Mouse (Mus musculus): ENCODE measurements around the gene Mrvi1. TPM values are rescaled to one million over a fixed set of nuclear protein-coding genes. Genes with fewer than 3 reads are reported as not detected.

Mrvi1 gene
- polyA plus RNA-seq, 1 experiment from 2014 or later: 6.6 TPM

DNA sequence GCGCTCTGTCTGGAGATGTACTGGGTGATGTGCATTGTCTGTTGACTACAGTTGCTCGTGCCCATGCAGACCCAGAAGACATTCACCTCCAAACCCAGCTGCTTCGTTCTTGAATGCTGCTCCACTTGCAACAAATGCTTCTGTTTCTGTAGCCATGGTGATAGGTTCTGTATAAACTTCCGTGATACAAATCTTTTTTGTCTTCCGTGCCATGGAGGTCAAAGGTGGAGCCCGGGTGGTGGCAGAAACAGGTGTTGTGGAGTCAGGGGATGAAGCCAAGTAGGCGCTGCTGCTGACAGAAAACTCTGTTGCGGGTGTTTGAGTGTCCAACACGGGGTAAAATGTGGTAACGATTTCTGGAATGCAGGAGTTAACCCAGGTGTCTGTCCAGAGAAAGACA is 128.7 kb downstream of the Mrvi1 start:
- no peak for ATAC-seq (replicated peaks; ENCODE audit: insufficient number of reproducible peaks, low FRiP score, low TSS enrichment)
- Histone ChIP-seq H3K27ac (ENCODE audit: low read depth, low read length) (no peak overlapping the region), H3K9ac (ENCODE audit: low read depth, low read length) (no peak overlapping the region), H3K27me3 (ENCODE audit: control insufficient read depth, insufficient read depth, low read length) (no peaks in the 10 kb centered on the region), H3K9me3 (replicated peaks; ENCODE audit: control insufficient read depth, low read length) (no peaks in the 10 kb centered on the region), H3K4me3 (ENCODE audit: low read depth, low read length) (no peak overlapping the region), H3K4me2 (no peak overlapping the region), H3K36me3 (ENCODE audit: control insufficient read depth, insufficient read depth, low read length) (no peaks in the 10 kb centered on the region), H3K4me1 (ENCODE audit: control insufficient read depth, insufficient read depth, low read length) (peaks cover 10% of the 10 kb centered on the region)
- 65% methylated on average over 10 of the region's 10 CpGs for WGBS (ENCODE audit: insufficient replicate concordance)

- no peaks in the 10 kb centered on the region for H3K27me3 ChIP-seq (ENCODE audit: control insufficient read depth, insufficient read depth, low read length)
- no peak overlapping the region for H3K9ac ChIP-seq (ENCODE audit: low read depth, low read length)
- no peaks in the 10 kb centered on the region for H3K9me3 ChIP-seq (replicated peaks; ENCODE audit: control insufficient read depth, low read length)
- peak overlapping the region; percentile 17; the same call in 1 of the 2 replicates for H3K27ac ChIP-seq (ENCODE audit: low read depth, low read length)
- WGBS (ENCODE audit: insufficient replicate concordance): 53% methylated on average over 7 of the region's 7 CpGs
- no peak overlapping the region for H3K4me2 ChIP-seq
- no peak overlapping the region for H3K4me3 ChIP-seq (ENCODE audit: low read depth, low read length)
- no peaks in the 10 kb centered on the region for H3K36me3 ChIP-seq (ENCODE audit: control insufficient read depth, insufficient read depth, low read length)
- peaks cover 10% of the 10 kb centered on the region for H3K4me1 ChIP-seq (ENCODE audit: control insufficient read depth, insufficient read depth, low read length)
- ATAC-seq (replicated peaks; ENCODE audit: insufficient number of reproducible peaks, low FRiP score, low TSS enrichment): no peak; the same call in 1 of the 2 replicates
Observed at GRCm38 (mm10) chr7:110851541-110852203, 130.6 kb downstream of the Mrvi1 start.

- no peak overlapping the region for H3K27ac ChIP-seq (ENCODE audit: low read depth, low read length)
- no peaks in the 10 kb centered on the region for H3K9me3 ChIP-seq (replicated peaks; ENCODE audit: control insufficient read depth, low read length)
Observed at GRCm38 (mm10) chr7:110848371-110848770, 133.9 kb downstream of the Mrvi1 start.

GRCm38 (mm10) chr7:110847321-110847720 is 134.9 kb downstream of the Mrvi1 start:
- Histone ChIP-seq H3K36me3 (ENCODE audit: control insufficient read depth, insufficient read depth, low read length) (no peaks in the 10 kb centered on the region), H3K9me3 (replicated peaks; ENCODE audit: control insufficient read depth, low read length) (no peaks in the 10 kb centered on the region), H3K9ac (ENCODE audit: low read depth, low read length) (no peak overlapping the region), H3K4me1 (ENCODE audit: control insufficient read depth, insufficient read depth, low read length) (peaks cover 4% of the 10 kb centered on the region; the same call in 1 of the 2 replicates), H3K27ac (ENCODE audit: low read depth, low read length) (no peak overlapping the region), H3K27me3 (ENCODE audit: control insufficient read depth, insufficient read depth, low read length) (no peaks in the 10 kb centered on the region), H3K4me2 (no peak overlapping the region), H3K4me3 (ENCODE audit: low read depth, low read length) (no peak overlapping the region)
- WGBS (ENCODE audit: insufficient replicate concordance): 60% methylated on average over 2 of the region's 2 CpGs
- ATAC-seq (replicated peaks; ENCODE audit: insufficient number of reproducible peaks, low FRiP score, low TSS enrichment): no peak

More at GRCm38 (mm10) chr7:110848371-110848770, 133.9 kb downstream of the Mrvi1 start:
- Histone ChIP-seq H3K36me3 (ENCODE audit: control insufficient read depth, insufficient read depth, low read length) (no peaks in the 10 kb centered on the region), H3K27me3 (ENCODE audit: control insufficient read depth, insufficient read depth, low read length) (no peaks in the 10 kb centered on the region), H3K4me3 (ENCODE audit: low read depth, low read length) (no peak overlapping the region), H3K4me1 (ENCODE audit: control insufficient read depth, insufficient read depth, low read length) (peaks cover 4% of the 10 kb centered on the region; the same call in 1 of the 2 replicates), H3K4me2 (no peak overlapping the region), H3K9ac (ENCODE audit: low read depth, low read length) (no peak overlapping the region)
- 88% methylated on average over 1 of the region's 1 CpGs for whole genome bisulfite sequencing (ENCODE audit: insufficient replicate concordance)
- ATAC-seq (replicated peaks; ENCODE audit: insufficient number of reproducible peaks, low FRiP score, low TSS enrichment): no peak

DNA sequence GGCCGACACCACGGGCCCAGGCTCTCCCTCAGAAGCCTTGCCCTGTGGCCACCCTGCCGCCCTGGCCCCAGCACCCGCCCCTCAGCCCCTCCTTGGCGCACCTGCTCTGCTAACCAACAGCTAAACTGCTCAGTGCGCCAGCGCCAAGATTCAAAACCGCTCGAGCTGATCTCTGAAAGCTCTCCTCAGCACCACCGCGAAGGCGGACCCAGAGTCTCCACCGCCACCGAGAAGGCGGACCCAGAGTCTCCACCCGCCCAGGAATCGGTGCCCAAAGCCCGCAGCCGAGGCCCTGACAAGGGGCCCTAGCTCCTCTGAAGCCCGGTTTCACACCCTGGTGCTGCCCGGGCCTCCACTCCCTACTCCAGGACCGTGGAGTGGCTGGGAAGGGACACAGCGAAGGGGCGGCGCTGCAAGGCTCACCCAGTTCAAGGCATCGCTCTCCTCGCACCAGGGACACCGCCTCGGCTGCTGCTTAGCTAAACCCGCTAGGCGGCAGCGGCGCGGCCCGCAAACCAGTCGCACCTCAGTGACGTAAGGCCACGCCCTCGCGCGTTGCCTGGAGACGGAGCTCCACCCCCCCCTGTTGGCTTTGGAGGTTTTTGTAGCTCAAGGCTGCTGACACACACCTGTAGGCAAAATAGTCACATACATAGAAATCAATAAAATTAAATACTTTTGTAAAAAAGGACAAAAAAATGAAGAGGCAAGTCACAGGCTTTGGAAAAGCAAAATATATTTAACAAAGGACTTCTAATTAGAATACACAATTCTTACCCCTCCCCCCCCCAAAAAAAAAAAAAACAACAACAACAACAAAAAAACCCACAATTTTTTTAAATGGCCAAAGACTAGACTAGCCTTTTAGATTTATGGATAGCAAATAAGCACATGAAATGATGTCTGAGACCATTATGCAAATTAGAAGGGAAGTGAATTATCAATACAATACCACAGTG is 138.1 kb downstream of the Mrvi1 start, which contains the start of gene Rnf141:
TSS of gene Rnf141 (minus strand) at position 542 of the 959 bp plus-strand sequence.
- no peaks in the 10 kb centered on the region for H3K27me3 ChIP-seq (ENCODE audit: control insufficient read depth, insufficient read depth, low read length)
- H3K4me3 ChIP-seq (ENCODE audit: low read depth, low read length): peak within 1 kb of the TSS; percentile 76
- no peaks in the 10 kb centered on the region for H3K36me3 ChIP-seq (ENCODE audit: control insufficient read depth, insufficient read depth, low read length)
- H3K9ac ChIP-seq (ENCODE audit: low read depth, low read length): peak within 1 kb of the TSS; percentile 87
- H3K4me1 ChIP-seq (ENCODE audit: control insufficient read depth, insufficient read depth, low read length): no peaks in the 10 kb centered on the region
- peak within 1 kb of the TSS; percentile 89 for H3K27ac ChIP-seq (ENCODE audit: low read depth, low read length)
- no peaks in the 10 kb centered on the region for H3K9me3 ChIP-seq (replicated peaks; ENCODE audit: control insufficient read depth, low read length)
- peak; percentile 90 for ATAC-seq (replicated peaks; ENCODE audit: insufficient number of reproducible peaks, low FRiP score, low TSS enrichment)
- under 1% methylated on average over 42 of the region's 42 CpGs for WGBS (ENCODE audit: insufficient replicate concordance)
- peak within 1 kb of the TSS; percentile 73 for H3K4me2 ChIP-seq

DNA sequence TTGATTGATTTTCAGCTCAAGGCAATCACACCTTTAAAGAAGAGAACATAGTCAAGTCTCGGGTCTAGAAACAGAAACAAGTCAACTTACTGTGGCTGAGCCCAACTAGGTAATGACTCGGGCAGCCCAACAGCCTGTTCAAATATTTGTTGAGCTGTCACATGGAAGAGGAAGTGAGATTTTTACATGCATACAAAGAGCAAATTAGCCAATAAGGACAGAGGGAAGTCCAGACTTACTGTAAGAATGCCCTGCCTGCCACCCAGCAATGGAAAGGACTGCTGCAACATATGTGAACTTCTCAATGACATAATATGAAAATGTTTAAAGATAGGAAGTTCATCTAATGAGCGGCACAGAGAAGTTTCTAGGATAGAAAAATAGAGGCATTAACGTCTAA is 141.9 kb downstream of the Mrvi1 start:
- Histone ChIP-seq H3K27ac (ENCODE audit: low read depth, low read length) (no peak overlapping the region), H3K27me3 (ENCODE audit: control insufficient read depth, insufficient read depth, low read length) (no peaks in the 10 kb centered on the region), H3K9ac (ENCODE audit: low read depth, low read length) (no peak overlapping the region), H3K9me3 (replicated peaks; ENCODE audit: control insufficient read depth, low read length) (no peaks in the 10 kb centered on the region), H3K4me1 (ENCODE audit: control insufficient read depth, insufficient read depth, low read length) (no peaks in the 10 kb centered on the region), H3K4me3 (ENCODE audit: low read depth, low read length) (no peak overlapping the region), H3K36me3 (ENCODE audit: control insufficient read depth, insufficient read depth, low read length) (no peaks in the 10 kb centered on the region), H3K4me2 (no peak overlapping the region)
- no peak for ATAC-seq (replicated peaks; ENCODE audit: insufficient number of reproducible peaks, low FRiP score, low TSS enrichment)
- 73% methylated on average over 4 of the region's 4 CpGs for WGBS (ENCODE audit: insufficient replicate concordance)

GRCm38 (mm10) chr7:110834522-110834921 is 147.7 kb downstream of the Mrvi1 start:
- Histone ChIP-seq H3K9ac (ENCODE audit: low read depth, low read length) (no peak overlapping the region), H3K36me3 (ENCODE audit: control insufficient read depth, insufficient read depth, low read length) (no peaks in the 10 kb centered on the region; the same call in none of the 2 replicates), H3K9me3 (replicated peaks; ENCODE audit: control insufficient read depth, low read length) (no peaks in the 10 kb centered on the region), H3K27me3 (ENCODE audit: control insufficient read depth, insufficient read depth, low read length) (no peaks in the 10 kb centered on the region), H3K4me3 (ENCODE audit: low read depth, low read length) (no peak overlapping the region), H3K4me1 (ENCODE audit: control insufficient read depth, insufficient read depth, low read length) (no peaks in the 10 kb centered on the region), H3K27ac (ENCODE audit: low read depth, low read length) (no peak overlapping the region), H3K4me2 (no peak overlapping the region)
- WGBS (ENCODE audit: insufficient replicate concordance): 50% methylated on average over 3 of the region's 3 CpGs
- ATAC-seq (replicated peaks; ENCODE audit: insufficient number of reproducible peaks, low FRiP score, low TSS enrichment): no peak

GRCm38 (mm10) chr7:110834018-110834417 is 148.2 kb downstream of the Mrvi1 start:
- no peak overlapping the region for H3K9ac ChIP-seq (ENCODE audit: low read depth, low read length)
- H3K27ac ChIP-seq (ENCODE audit: low read depth, low read length): no peak overlapping the region
- H3K4me2 ChIP-seq: no peak overlapping the region
- H3K9me3 ChIP-seq (replicated peaks; ENCODE audit: control insufficient read depth, low read length): no peaks in the 10 kb centered on the region
- no peaks in the 10 kb centered on the region; the same call in none of the 2 replicates for H3K36me3 ChIP-seq (ENCODE audit: control insufficient read depth, insufficient read depth, low read length)
- ATAC-seq (replicated peaks; ENCODE audit: insufficient number of reproducible peaks, low FRiP score, low TSS enrichment): no peak
- no peak overlapping the region for H3K4me3 ChIP-seq (ENCODE audit: low read depth, low read length)
- no peaks in the 10 kb centered on the region for H3K27me3 ChIP-seq (ENCODE audit: control insufficient read depth, insufficient read depth, low read length)
- 88% methylated on average over 1 of the region's 1 CpGs for WGBS (ENCODE audit: insufficient replicate concordance)
- no peaks in the 10 kb centered on the region for H3K4me1 ChIP-seq (ENCODE audit: control insufficient read depth, insufficient read depth, low read length)

All from heart, embryonic 11.5 days (tissue).